Mouse (Mus musculus): Measurements from ENCODE around the gene Efcab11. TPM values are rescaled to one million over a fixed set of nuclear protein-coding genes. Genes with fewer than 3 reads are reported as not detected.

Gene Efcab11
- total and polyA plus RNA-seq, 2 experiments from 2014 or later, result 4.3 to 4.7 TPM

DNA sequence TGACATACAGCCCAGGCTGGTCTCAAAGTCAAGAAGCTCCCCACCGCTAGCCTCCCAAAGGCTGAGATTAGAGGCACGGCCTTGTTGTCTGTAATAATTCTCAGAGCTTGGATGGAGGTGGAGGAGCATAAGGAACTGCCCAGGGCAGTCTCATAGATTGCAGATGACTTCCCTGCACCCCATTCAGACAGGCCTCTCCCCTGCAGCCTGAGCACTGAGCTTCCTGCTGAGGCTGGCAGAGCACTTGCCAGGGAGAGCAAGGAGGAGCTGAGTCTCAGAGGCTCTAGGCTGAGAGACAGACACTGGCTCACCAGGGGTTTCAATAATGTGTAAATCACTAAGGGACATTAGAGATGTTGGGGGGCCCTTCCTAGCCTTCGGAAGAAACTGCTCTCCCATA is 147.3 kb downstream of the Efcab11 start:
- no peak for TF ChIP-seq CTCF (IDR thresholded peaks at IDR 0.05; ENCODE audit: low read depth)
- WGBS, result 31% methylated on average over 3 of the region's 3 CpGs
- DNase-seq (ENCODE audit: low spot score), result no peak
- Histone ChIP-seq H3K4me1 (ENCODE audit: insufficient read depth, low read length) (0 out of 2 replicates have a peak, but pooled peaks cover 8% of the 10 kb centered on the region), H3K9me3 (ENCODE audit: low read length) (no peaks in the 10 kb centered on the region), H3K4me2 (ENCODE audit: low read depth, low read length) (no peak overlapping the region), H3K4me3 (ENCODE audit: low read length) (no peak overlapping the region), H3K27me3 (ENCODE audit: insufficient read depth, low read length) (no peaks in the 10 kb centered on the region), H3K36me3 (ENCODE audit: insufficient read depth, low read length) (no peaks in the 10 kb centered on the region), H3K9ac (replicated peaks; ENCODE audit: low read length) (no peak overlapping the region), H3K27ac (no peak overlapping the region)
- peak; percentile 21; the same call in 1 of the 2 replicates for ATAC-seq

DNA sequence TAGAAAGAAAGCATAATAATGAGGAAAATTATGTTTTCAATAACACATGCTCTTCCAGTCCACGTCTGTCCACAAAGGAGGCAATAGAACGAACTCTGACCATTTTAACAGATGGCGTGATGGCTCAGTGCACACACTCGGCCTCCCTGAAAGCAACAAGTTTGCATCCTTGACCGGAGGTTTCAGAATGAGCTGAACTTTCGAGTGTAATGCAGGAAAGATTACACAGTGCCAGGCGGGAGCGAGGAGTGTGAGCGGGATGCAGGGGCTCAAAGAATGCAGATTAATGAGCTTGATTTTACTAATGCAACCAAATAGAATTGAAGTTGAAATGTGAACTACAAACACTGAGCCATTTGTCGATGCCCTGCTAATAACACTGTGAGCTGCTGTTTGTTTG is 149.1 kb downstream of the Efcab11 start:
- Histone ChIP-seq H3K27me3 (ENCODE audit: insufficient read depth, low read length) (no peaks in the 10 kb centered on the region), H3K27ac (no peak overlapping the region), H3K4me3 (ENCODE audit: low read length) (no peak overlapping the region), H3K4me1 (ENCODE audit: insufficient read depth, low read length) (0 out of 2 replicates have a peak, but pooled peaks cover 8% of the 10 kb centered on the region), H3K4me2 (ENCODE audit: low read depth, low read length) (0 out of 2 replicates have a peak overlapping the region, but pooled peaks have one; percentile 7), H3K36me3 (ENCODE audit: insufficient read depth, low read length) (no peaks in the 10 kb centered on the region), H3K9me3 (ENCODE audit: low read length) (no peaks in the 10 kb centered on the region), H3K9ac (replicated peaks; ENCODE audit: low read length) (no peak overlapping the region)
- TF ChIP-seq CTCF (IDR thresholded peaks at IDR 0.05; ENCODE audit: low read depth), result no peak
- no peak for DNase-seq (ENCODE audit: low spot score)
- 24% methylated on average over 10 of the region's 10 CpGs for WGBS
- ATAC-seq, result no peak

DNA sequence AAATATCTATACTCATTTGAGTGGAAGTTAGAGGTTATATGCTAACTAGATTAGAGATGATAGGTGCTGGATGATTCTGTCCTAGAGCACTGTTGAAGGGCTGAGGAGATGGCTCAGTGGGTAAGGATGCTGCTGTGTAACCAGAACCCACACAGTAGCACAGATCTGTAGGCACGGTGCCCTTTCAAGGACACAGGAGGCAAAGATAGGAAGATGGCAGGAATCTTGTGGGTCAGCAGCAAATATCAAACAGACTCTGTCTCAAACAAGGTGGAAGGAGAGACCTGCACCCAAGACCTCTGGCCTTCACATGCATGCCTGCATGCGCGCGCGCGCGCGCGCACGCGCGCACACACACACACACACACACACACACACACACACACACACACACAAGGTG is 160.0 kb downstream of the Efcab11 start:
- no peak for TF ChIP-seq CTCF (IDR thresholded peaks at IDR 0.05; ENCODE audit: low read depth)
- no peaks in the 10 kb centered on the region for H3K27me3 ChIP-seq (ENCODE audit: insufficient read depth, low read length)
- no peak for DNase-seq (ENCODE audit: low spot score)
- H3K4me3 ChIP-seq (ENCODE audit: low read length), result no peak overlapping the region
- H3K36me3 ChIP-seq (ENCODE audit: insufficient read depth, low read length), result no peaks in the 10 kb centered on the region
- no peaks in the 10 kb centered on the region for H3K9me3 ChIP-seq (ENCODE audit: low read length)
- no peak for ATAC-seq
- 98% methylated on average over 12 of the region's 12 CpGs for WGBS
- H3K9ac ChIP-seq (replicated peaks; ENCODE audit: low read length), result no peak overlapping the region
- H3K27ac ChIP-seq, result no peak overlapping the region
- H3K4me2 ChIP-seq (ENCODE audit: low read depth, low read length), result no peak overlapping the region
- H3K4me1 ChIP-seq (ENCODE audit: insufficient read depth, low read length), result no peaks in the 10 kb centered on the region

DNA sequence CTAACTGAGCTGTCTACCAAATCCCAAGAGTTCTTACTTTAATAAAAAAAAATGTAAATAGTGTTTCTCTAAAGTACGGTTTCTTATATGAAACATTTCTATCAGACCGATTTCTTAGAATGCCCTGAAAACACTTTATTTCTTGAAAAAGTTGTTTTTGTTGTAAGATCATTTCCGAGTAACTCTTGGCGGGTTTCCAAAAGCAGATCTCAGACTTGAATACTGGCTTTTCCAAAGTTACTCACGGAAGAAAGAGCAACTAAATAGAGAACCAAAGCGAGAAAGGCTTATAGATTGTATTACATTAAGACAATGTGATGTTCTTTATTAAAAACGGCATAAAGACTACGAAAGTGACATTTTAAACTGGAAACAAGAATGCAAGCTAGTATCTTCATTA is 160.4 kb downstream of the Efcab11 start:
- WGBS, result 61% methylated on average over 8 of the region's 8 CpGs
- TF ChIP-seq CTCF (IDR thresholded peaks at IDR 0.05; ENCODE audit: low read depth), result no peak
- Histone ChIP-seq H3K9ac (replicated peaks; ENCODE audit: low read length) (no peak overlapping the region), H3K4me2 (ENCODE audit: low read depth, low read length) (no peak overlapping the region), H3K4me3 (ENCODE audit: low read length) (no peak overlapping the region), H3K36me3 (ENCODE audit: insufficient read depth, low read length) (no peaks in the 10 kb centered on the region), H3K9me3 (ENCODE audit: low read length) (no peaks in the 10 kb centered on the region), H3K4me1 (ENCODE audit: insufficient read depth, low read length) (no peaks in the 10 kb centered on the region), H3K27ac (no peak overlapping the region), H3K27me3 (ENCODE audit: insufficient read depth, low read length) (no peaks in the 10 kb centered on the region)
- DNase-seq (ENCODE audit: low spot score) (peak; percentile 41), ATAC-seq (no peak)

DNA sequence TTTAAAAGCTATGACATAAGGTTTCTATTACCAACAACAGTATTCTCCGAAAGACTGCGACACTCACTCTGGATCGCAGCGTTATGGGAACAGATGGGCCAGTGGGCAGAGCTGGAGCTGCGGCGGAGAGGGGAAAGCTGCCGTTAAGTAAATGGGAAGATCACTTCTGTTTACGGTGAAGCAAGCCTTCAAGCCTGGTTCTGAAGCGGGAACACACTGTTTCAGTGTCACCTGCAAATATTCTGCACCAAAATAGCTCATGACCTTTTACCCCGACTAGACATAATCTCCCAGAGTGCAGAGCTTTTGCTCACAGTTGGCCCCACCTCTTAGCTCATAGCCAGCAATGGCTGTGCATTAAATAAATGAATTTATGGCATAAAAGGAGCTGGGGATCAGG is 162.9 kb downstream of the Efcab11 start:
- Histone ChIP-seq H3K27me3 (ENCODE audit: insufficient read depth, low read length) (no peaks in the 10 kb centered on the region), H3K4me3 (ENCODE audit: low read length) (no peak overlapping the region), H3K27ac (no peak overlapping the region), H3K4me2 (ENCODE audit: low read depth, low read length) (no peak overlapping the region), H3K36me3 (ENCODE audit: insufficient read depth, low read length) (no peaks in the 10 kb centered on the region), H3K4me1 (ENCODE audit: insufficient read depth, low read length) (no peaks in the 10 kb centered on the region), H3K9me3 (ENCODE audit: low read length) (no peaks in the 10 kb centered on the region), H3K9ac (replicated peaks; ENCODE audit: low read length) (no peak overlapping the region)
- 74% methylated on average over 10 of the region's 10 CpGs for WGBS
- ATAC-seq (no peak), DNase-seq (ENCODE audit: low spot score) (no peak)
- TF ChIP-seq CTCF (IDR thresholded peaks at IDR 0.05; ENCODE audit: low read depth), result no peak

DNA sequence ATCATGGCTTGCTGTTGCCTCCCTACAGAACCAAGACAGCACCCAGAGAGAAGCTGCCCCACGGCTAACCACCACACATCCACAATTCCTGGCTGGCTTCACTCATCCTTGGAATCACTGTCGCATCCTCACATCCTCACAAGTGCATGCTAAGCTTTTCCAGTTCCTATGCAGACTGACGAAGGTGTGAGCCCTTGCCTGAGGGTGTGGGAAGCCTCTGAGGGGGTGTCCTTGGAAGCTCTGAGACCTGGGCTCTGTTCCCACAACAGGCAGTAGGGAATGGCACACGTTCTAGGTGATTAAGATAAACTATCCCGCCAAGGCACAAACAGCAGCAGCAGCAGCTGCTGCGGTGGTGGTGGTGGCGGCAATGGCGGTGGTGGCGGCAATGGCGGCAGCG is 164.5 kb downstream of the Efcab11 start:
- H3K4me3 ChIP-seq (ENCODE audit: low read length), result no peak overlapping the region
- no peaks in the 10 kb centered on the region for H3K36me3 ChIP-seq (ENCODE audit: insufficient read depth, low read length)
- no peak for TF ChIP-seq CTCF (IDR thresholded peaks at IDR 0.05; ENCODE audit: low read depth)
- no peak overlapping the region for H3K9ac ChIP-seq (replicated peaks; ENCODE audit: low read length)
- H3K27me3 ChIP-seq (ENCODE audit: insufficient read depth, low read length), result no peaks in the 10 kb centered on the region
- no peak overlapping the region for H3K4me2 ChIP-seq (ENCODE audit: low read depth, low read length)
- no peak for DNase-seq (ENCODE audit: low spot score)
- no peak for ATAC-seq
- 90% methylated on average over 11 of the region's 11 CpGs for WGBS
- H3K9me3 ChIP-seq (ENCODE audit: low read length), result no peaks in the 10 kb centered on the region
- no peak overlapping the region for H3K27ac ChIP-seq
- H3K4me1 ChIP-seq (ENCODE audit: insufficient read depth, low read length), result no peaks in the 10 kb centered on the region

DNA sequence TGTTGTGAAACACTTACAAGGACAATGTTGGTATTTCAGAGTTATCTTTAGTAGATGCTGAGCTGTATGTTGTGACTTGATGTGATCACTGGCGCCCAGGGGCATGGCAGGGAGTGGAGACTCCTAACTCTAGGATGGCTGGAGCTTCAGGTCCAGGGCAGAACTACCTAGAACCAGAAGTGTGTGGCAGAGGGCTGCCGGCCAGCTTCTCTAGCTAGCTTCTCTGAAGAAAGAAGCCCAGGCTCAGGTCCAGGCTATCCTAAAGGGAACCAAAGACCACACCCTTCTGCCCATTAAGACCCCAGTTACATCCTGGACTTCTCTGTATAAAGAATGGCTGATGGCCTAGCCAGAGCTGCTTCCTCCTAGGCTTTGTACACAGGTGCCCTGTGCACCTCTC is 166.1 kb downstream of the Efcab11 start:
- no peaks in the 10 kb centered on the region for H3K36me3 ChIP-seq (ENCODE audit: insufficient read depth, low read length)
- H3K27me3 ChIP-seq (ENCODE audit: insufficient read depth, low read length), result no peaks in the 10 kb centered on the region
- H3K9ac ChIP-seq (replicated peaks; ENCODE audit: low read length), result no peak overlapping the region
- no peak for TF ChIP-seq CTCF (IDR thresholded peaks at IDR 0.05; ENCODE audit: low read depth)
- DNase-seq (ENCODE audit: low spot score) (no peak), ATAC-seq (no peak)
- 86% methylated on average over 2 of the region's 2 CpGs for WGBS
- H3K4me3 ChIP-seq (ENCODE audit: low read length), result no peak overlapping the region
- H3K4me1 ChIP-seq (ENCODE audit: insufficient read depth, low read length), result no peaks in the 10 kb centered on the region
- H3K9me3 ChIP-seq (ENCODE audit: low read length), result no peaks in the 10 kb centered on the region
- H3K4me2 ChIP-seq (ENCODE audit: low read depth, low read length), result no peak overlapping the region
- H3K27ac ChIP-seq, result no peak overlapping the region
